Mouse (Mus musculus) right cerebral cortex, postnatal 14 days (tissue): Measurements from ENCODE around the gene Fermt2.
A peak's percentile ranks its signal among the peaks of the same experiment; 100 is the strongest.

Experiments used
- DNase-seq: peaks from one replicate; pipeline ENCODE4 v3.0.0; 2022

Gene Fermt2

GRCm38 (mm10) chr14:45529411-45530363 lies at the start of gene Fermt2:
Gene Fermt2, minus strand, starts transcription at chr14:45530118.
- peak; percentile 78 for DNase-seq

GRCm38 (mm10) chr14:45566066-45566937 lies 36.4 kb upstream of the Fermt2 start:
- DNase-seq = peak; percentile 71

GRCm38 (mm10) chr14:45565216-45566065 lies 35.5 kb upstream of the Fermt2 start:
- peak; percentile 30 for DNase-seq

GRCm38 (mm10) chr14:45563577-45563976 lies 33.7 kb upstream of the Fermt2 start:
- peak; percentile 62 for DNase-seq

- no peak for DNase-seq
These were observed 31.8 kb upstream of the Fermt2 start for GRCm38 (mm10) chr14:45561681-45562080.

- DNase-seq = no peak
These were observed 29.1 kb upstream of the Fermt2 start for GRCm38 (mm10) chr14:45559018-45559417.

GRCm38 (mm10) chr14:45554336-45554735 lies 24.4 kb upstream of the Fermt2 start:
- DNase-seq = no peak

GRCm38 (mm10) chr14:45553854-45554253 lies 23.9 kb upstream of the Fermt2 start:
- no peak for DNase-seq

GRCm38 (mm10) chr14:45552431-45552830 lies 22.5 kb upstream of the Fermt2 start:
- DNase-seq = no peak

- no peak for DNase-seq
These were observed 21.3 kb upstream of the Fermt2 start for GRCm38 (mm10) chr14:45551121-45551768.

GRCm38 (mm10) chr14:45550010-45550647 lies 20.2 kb upstream of the Fermt2 start:
- no peak for DNase-seq

GRCm38 (mm10) chr14:45548118-45548517 lies 18.2 kb upstream of the Fermt2 start:
- DNase-seq = no peak

GRCm38 (mm10) chr14:45544905-45545304 lies 15.0 kb upstream of the Fermt2 start:
- no peak for DNase-seq

- DNase-seq = no peak
These were observed 14.1 kb upstream of the Fermt2 start for GRCm38 (mm10) chr14:45544026-45544425.

GRCm38 (mm10) chr14:45539659-45540468 lies 9.9 kb upstream of the Fermt2 start:
- DNase-seq = peak; percentile 73

- no peak for DNase-seq
These were observed 737 bp upstream of the Fermt2 start for GRCm38 (mm10) chr14:45530364-45531345.

- no peak for DNase-seq
These were observed 1.1 kb downstream of the Fermt2 start for GRCm38 (mm10) chr14:45528861-45529260.

GRCm38 (mm10) chr14:45515771-45516170 lies 14.1 kb downstream of the Fermt2 start:
- no peak for DNase-seq

- DNase-seq = no peak
These were observed 19.1 kb downstream of the Fermt2 start for GRCm38 (mm10) chr14:45510787-45511186.
